Mouse (Mus musculus) ZHBTc4 (cell line): ENCODE data around the gene Ttyh3.
A peak's percentile ranks its signal among the peaks of the same experiment; 100 is the strongest.

Experiments used
- DNase-seq: peaks from one replicate; pipeline ENCODE4 v3.0.0-alpha.2; 2011; ENCODE audit warnings: low read depth, low spot score

The Ttyh3 gene

GRCm38 (mm10) chr5:140609511-140610272 lies 39.1 kb downstream of the Ttyh3 start:
- no peak for DNase-seq

GRCm38 (mm10) chr5:140608634-140609015 lies 40.2 kb downstream of the Ttyh3 start:
- no peak for DNase-seq

- DNase-seq: no peak
Measured at GRCm38 (mm10) chr5:140607836-140608633, 40.8 kb downstream of the Ttyh3 start.

- peak; percentile 93 for DNase-seq
Measured at GRCm38 (mm10) chr5:140607001-140607835, 41.6 kb downstream of the Ttyh3 start, which contains the start of gene Lfng. TSS of gene Lfng (plus strand) at chr5:140607320.

GRCm38 (mm10) chr5:140606386-140606785 lies 42.4 kb downstream of the Ttyh3 start:
- no peak for DNase-seq

- no peak for DNase-seq
Measured at GRCm38 (mm10) chr5:140605228-140605627, 43.6 kb downstream of the Ttyh3 start.

- DNase-seq: no peak
Measured at GRCm38 (mm10) chr5:140604386-140604785, 44.4 kb downstream of the Ttyh3 start.

GRCm38 (mm10) chr5:140602540-140602939 lies 46.3 kb downstream of the Ttyh3 start:
- no peak for DNase-seq

- no peak for DNase-seq
Measured at GRCm38 (mm10) chr5:140601712-140602111, 47.1 kb downstream of the Ttyh3 start.

GRCm38 (mm10) chr5:140599939-140600338 lies 48.9 kb downstream of the Ttyh3 start:
- no peak for DNase-seq

- DNase-seq: no peak
Measured at GRCm38 (mm10) chr5:140597787-140598186, 51.0 kb downstream of the Ttyh3 start.

GRCm38 (mm10) chr5:140596927-140597588 lies 51.8 kb downstream of the Ttyh3 start:
- DNase-seq: no peak

GRCm38 (mm10) chr5:140596426-140596825 lies 52.4 kb downstream of the Ttyh3 start:
- no peak for DNase-seq

GRCm38 (mm10) chr5:140594846-140595245 lies 54.0 kb downstream of the Ttyh3 start:
- no peak for DNase-seq

- no peak for DNase-seq
Measured at GRCm38 (mm10) chr5:140589082-140589774, 59.6 kb downstream of the Ttyh3 start.

GRCm38 (mm10) chr5:140583732-140584368 lies 65.0 kb downstream of the Ttyh3 start:
- peak; percentile 77 for DNase-seq

GRCm38 (mm10) chr5:140582995-140583731 lies 65.7 kb downstream of the Ttyh3 start:
- DNase-seq: no peak

- DNase-seq: peak; percentile 72
Measured at GRCm38 (mm10) chr5:140581569-140581968, 67.3 kb downstream of the Ttyh3 start.

GRCm38 (mm10) chr5:140579771-140580170 lies 69.1 kb downstream of the Ttyh3 start:
- peak; percentile 45 for DNase-seq
